Mouse (Mus musculus) macrophage (primary cell): ENCODE measurements around the gene Ypel4. TPM values are rescaled to one million over a fixed set of nuclear protein-coding genes. Genes with fewer than 3 reads are reported as not detected.

ENCODE experiments used
- polyA plus RNA-seq: library from polyadenylated mRNA; stranded (reverse); fragments of 250-400 nt; gene quantifications from 3 replicates; pipeline ENCODE4 v1.2.4, GENCODE M21; 2018; ENCODE audit warnings: inconsistent platforms

Ypel4 gene
- polyA plus RNA-seq, 1 experiment from 2014 or later = not detected

Other genes with a start within 250 kb of the Ypel4 start
- gene Ctnnd1, start 83.3 kb upstream of the Ypel4 start, polyA plus RNA-seq = 65.8 to 90.5 TPM (median 79.6 TPM) in 3 replicates
- not detected in 3 replicates for gene Btbd18, start 75.0 kb upstream of the Ypel4 start, polyA plus RNA-seq
- 14.1 to 49.5 TPM (median 34.3 TPM) in 3 replicates for gene Selenoh, start 63.3 kb upstream of the Ypel4 start, polyA plus RNA-seq
- not detected in 3 replicates for gene Gm28635, start 56.0 kb upstream of the Ypel4 start, polyA plus RNA-seq
- gene Med19, start 55.7 kb upstream of the Ypel4 start, polyA plus RNA-seq = 22.1 to 29.0 TPM (median 22.2 TPM) in 3 replicates
- gene Tmx2, start 54.9 kb upstream of the Ypel4 start, polyA plus RNA-seq = 50.9 to 82.2 TPM (median 59.6 TPM) in 3 replicates
- gene Zdhhc5, start 18.9 kb upstream of the Ypel4 start, polyA plus RNA-seq = 32.4 to 50.5 TPM (median 45.2 TPM) in 3 replicates
- 8.7 to 16.7 TPM (median 10.6 TPM) in 3 replicates for gene Clp1, start 6.7 kb upstream of the Ypel4 start, polyA plus RNA-seq
- not detected in 3 replicates for gene Gm19426, start 9.6 kb downstream of the Ypel4 start, polyA plus RNA-seq
- 0.07 TPM in 1 of 3 replicates, not detected in the others for gene Serping1, start 41.4 kb downstream of the Ypel4 start, polyA plus RNA-seq
- 74.5 to 138 TPM (median 98.4 TPM) in 3 replicates for gene Ube2l6, start 64.8 kb downstream of the Ypel4 start, polyA plus RNA-seq
- gene Smtnl1, start 88.6 kb downstream of the Ypel4 start, polyA plus RNA-seq = not detected in 3 replicates
- gene Timm10, start 92.9 kb downstream of the Ypel4 start, polyA plus RNA-seq = 22.0 to 55.9 TPM (median 31.3 TPM) in 3 replicates
- gene Slc43a1, start 104.8 kb downstream of the Ypel4 start, polyA plus RNA-seq = 0.10 to 0.20 TPM in 2 of 3 replicates, not detected in the other
- not detected in 3 replicates for gene Rtn4rl2, start 152.7 kb downstream of the Ypel4 start, polyA plus RNA-seq
- 7.1 to 26.9 TPM (median 13.4 TPM) in 3 replicates for gene Slc43a3, start 202.5 kb downstream of the Ypel4 start, polyA plus RNA-seq
- 1.7 TPM in 1 of 3 replicates, not detected in the others for gene Prg2, start 246.4 kb downstream of the Ypel4 start, polyA plus RNA-seq